Mouse (Mus musculus) liver, embryonic 11.5 days (tissue): Measurements from ENCODE around the gene Dnajc25. TPM values are rescaled to one million over a fixed set of nuclear protein-coding genes. Genes with fewer than 3 reads are reported as not detected.

ENCODE experiments used
- ATAC-seq: fragments of 200-750 bp; cut with Nextera tagmentation; replicated peaks from 2 replicates; pipeline ENCODE4 v1.8.0; 2017; ENCODE audit warnings: moderate number of reproducible peaks, mild to moderate bottlenecking, moderate TSS enrichment, moderate library complexity; ENCODE audit not compliant: low FRiP score
- DNase-seq: peaks from one replicate; pipeline ENCODE4 v3.0.0-alpha.2; 2017; ENCODE audit warnings: low spot score
- H3K27ac ChIP-seq: fragments of 300-500 bp; sonication (generic); 2 replicates; pipeline ENCODE4 v1.5.1; 2014; ENCODE audit warnings: mild to moderate bottlenecking, low read depth, low read length, control low read depth
- H3K27me3 ChIP-seq: fragments of 300-500 bp; sonication (generic); replicated peaks from 2 replicates; pipeline ENCODE4 v1.6.1; 2014; ENCODE audit warnings: low read length, mixed read lengths; ENCODE audit not compliant: control insufficient read depth, insufficient read depth
- H3K36me3 ChIP-seq: fragments of 300-500 bp; sonication (generic); 2 replicates; pipeline ENCODE4 v1.6.1; 2014; ENCODE audit warnings: mild to moderate bottlenecking, low read length, moderate library complexity, mixed read lengths; ENCODE audit not compliant: control insufficient read depth, insufficient read depth
- H3K4me1 ChIP-seq: fragments of 300-500 bp; sonication (generic); replicated peaks from 2 replicates; pipeline ENCODE4 v1.6.1; 2014; ENCODE audit warnings: low read length, mixed read lengths; ENCODE audit not compliant: control insufficient read depth, insufficient read depth
- H3K4me2 ChIP-seq: fragments of 300-500 bp; sonication (generic); 2 replicates; pipeline ENCODE4 v1.6.1; 2014; ENCODE audit warnings: mild to moderate bottlenecking, control low read depth, moderate library complexity
- H3K4me3 ChIP-seq: fragments of 300-500 bp; sonication (generic); 2 replicates; pipeline ENCODE4 v1.5.1; 2014; ENCODE audit warnings: low read depth, low read length, control low read depth
- H3K9ac ChIP-seq: fragments of 300-500 bp; sonication (generic); 2 replicates; pipeline ENCODE4 v1.6.1; 2014; ENCODE audit warnings: low read depth, low read length, control low read depth
- H3K9me3 ChIP-seq: fragments of 300-500 bp; sonication (generic); 2 replicates; pipeline ENCODE4 v1.6.1; 2016; ENCODE audit warnings: low read length, inconsistent platforms, mixed read lengths; ENCODE audit not compliant: control insufficient read depth
- WGBS: fragments of 180-500 bp; shearing (Covaris S2); extraction: QIAGEN DNeasy Blood & Tissue Kit; methylation state at CpG from one replicate; pipeline ENCODE4 v1.1.7; 2014; 5-methylcytosine and 5-hydroxymethylcytosine counted together
- polyA plus RNA-seq: library from polyadenylated mRNA; unstranded; fragments of >200 nt; fragmentation: Nextera tagmentation; extraction: Ambion mirVana; gene quantifications from 2 replicates; pipeline ENCODE4 v1.2.1, GENCODE M21; 2014

The Dnajc25 gene
- polyA plus RNA-seq, 1 experiment from 2014 or later = 11.1 TPM

GRCm38 (mm10) chr4:58998688-58999087 lies 3.8 kb downstream of the Dnajc25 start:
- ATAC-seq = no peak

GRCm38 (mm10) chr4:58999686-59000085 lies 4.8 kb downstream of the Dnajc25 start:
- ATAC-seq (no peak), DNase-seq (no peak)
- Histone ChIP-seq H3K4me1 (peaks cover 16% of the 10 kb centered on the region), H3K36me3 (no peaks in the 10 kb centered on the region), H3K9ac (no peak overlapping the region), H3K4me2 (no peak overlapping the region), H3K27ac (no peak overlapping the region), H3K4me3 (no peak overlapping the region), H3K27me3 (no peaks in the 10 kb centered on the region), H3K9me3 (no peaks in the 10 kb centered on the region)
- 5% methylated on average over 2 of the region's 2 CpGs for WGBS

More at GRCm38 (mm10) chr4:58998688-58999087, 3.8 kb downstream of the Dnajc25 start:
- Histone ChIP-seq H3K4me2 (no peak overlapping the region), H3K27me3 (no peaks in the 10 kb centered on the region), H3K4me3 (no peak overlapping the region), H3K9me3 (no peaks in the 10 kb centered on the region), H3K4me1 (peaks cover 17% of the 10 kb centered on the region), H3K36me3 (no peaks in the 10 kb centered on the region), H3K9ac (no peak overlapping the region), H3K27ac (no peak overlapping the region)
- WGBS = 57% methylated on average over 1 of the region's 1 CpGs
- no peak for DNase-seq

- Histone ChIP-seq H3K9ac (no peak overlapping the region), H3K27me3 (no peaks in the 10 kb centered on the region), H3K4me3 (no peak overlapping the region), H3K27ac (no peak overlapping the region), H3K9me3 (no peaks in the 10 kb centered on the region), H3K4me1 (peaks cover 17% of the 10 kb centered on the region), H3K36me3 (no peaks in the 10 kb centered on the region), H3K4me2 (no peak overlapping the region)
- 0% methylated on average over 2 of the region's 2 CpGs for WGBS
- ATAC-seq (no peak), DNase-seq (no peak)
Measured at GRCm38 (mm10) chr4:59000614-59001013, 5.8 kb downstream of the Dnajc25 start.

- DNase-seq = peak; percentile 90
- Histone ChIP-seq H3K4me2 (peak within 1 kb of the TSS; percentile 94), H3K27ac (peak within 1 kb of the TSS; percentile 87), H3K9me3 (no peaks in the 10 kb centered on the region), H3K9ac (peak within 1 kb of the TSS; percentile 94), H3K36me3 (no peaks in the 10 kb centered on the region), H3K4me1 (peaks cover 29% of the 10 kb centered on the region), H3K4me3 (peak within 1 kb of the TSS; percentile 96), H3K27me3 (no peaks in the 10 kb centered on the region)
- peak; percentile 96 for ATAC-seq
- WGBS = under 1% methylated on average over 71 of the region's 89 CpGs
Measured at GRCm38 (mm10) chr4:59002948-59003805, 8.3 kb downstream of the Dnajc25 start, which contains the start of gene Gm20503. Gene Gm20503, plus strand, starts transcription at chr4:59003210.

GRCm38 (mm10) chr4:59003806-59004200 lies 8.9 kb downstream of the Dnajc25 start:
- 23% methylated on average over 7 of the region's 7 CpGs for WGBS
- no peak for DNase-seq
- H3K9me3 ChIP-seq = no peaks in the 10 kb centered on the region
- no peak overlapping the region; the same call in 1 of the 2 replicates for H3K27ac ChIP-seq
- peak overlapping the region; percentile 94 for H3K4me2 ChIP-seq
- H3K36me3 ChIP-seq = no peaks in the 10 kb centered on the region
- H3K4me3 ChIP-seq = peak overlapping the region; percentile 96
- ATAC-seq = no peak
- H3K4me1 ChIP-seq = peaks cover 33% of the 10 kb centered on the region
- no peaks in the 10 kb centered on the region for H3K27me3 ChIP-seq
- H3K9ac ChIP-seq = peak overlapping the region; percentile 94

GRCm38 (mm10) chr4:59006211-59006610 lies 11.3 kb downstream of the Dnajc25 start:
- Histone ChIP-seq H3K4me1 (peaks cover 49% of the 10 kb centered on the region), H3K9ac (no peak overlapping the region), H3K36me3 (no peaks in the 10 kb centered on the region), H3K9me3 (no peaks in the 10 kb centered on the region), H3K27ac (no peak overlapping the region), H3K27me3 (no peaks in the 10 kb centered on the region), H3K4me3 (no peak overlapping the region), H3K4me2 (no peak overlapping the region)
- WGBS = 65% methylated on average over 8 of the region's 8 CpGs
- no peak for DNase-seq
- ATAC-seq = no peak

GRCm38 (mm10) chr4:59007016-59007415 lies 12.2 kb downstream of the Dnajc25 start:
- Histone ChIP-seq H3K4me3 (no peak overlapping the region), H3K27ac (no peak overlapping the region), H3K9me3 (no peaks in the 10 kb centered on the region), H3K9ac (no peak overlapping the region), H3K4me1 (peaks cover 53% of the 10 kb centered on the region), H3K27me3 (no peaks in the 10 kb centered on the region), H3K36me3 (no peaks in the 10 kb centered on the region), H3K4me2 (no peak overlapping the region)
- ATAC-seq (no peak), DNase-seq (no peak)
- WGBS = 80% methylated on average over 6 of the region's 6 CpGs

- WGBS = 89% methylated on average over 5 of the region's 5 CpGs
- no peaks in the 10 kb centered on the region for H3K36me3 ChIP-seq
- H3K4me3 ChIP-seq = no peak overlapping the region
- ATAC-seq = no peak
- no peaks in the 10 kb centered on the region for H3K27me3 ChIP-seq
- H3K4me2 ChIP-seq = no peak overlapping the region
- no peak for DNase-seq
- no peak overlapping the region for H3K9ac ChIP-seq
- H3K9me3 ChIP-seq = no peaks in the 10 kb centered on the region
- H3K4me1 ChIP-seq = peaks cover 49% of the 10 kb centered on the region
- H3K27ac ChIP-seq = no peak overlapping the region
Measured at GRCm38 (mm10) chr4:59007974-59008373, 13.1 kb downstream of the Dnajc25 start.

- Histone ChIP-seq H3K9me3 (no peaks in the 10 kb centered on the region), H3K27ac (no peak overlapping the region), H3K36me3 (no peaks in the 10 kb centered on the region), H3K4me1 (peaks cover 49% of the 10 kb centered on the region), H3K9ac (no peak overlapping the region), H3K4me2 (peak overlapping the region; percentile 5; the same call in 1 of the 2 replicates), H3K27me3 (no peaks in the 10 kb centered on the region), H3K4me3 (no peak overlapping the region)
- ATAC-seq (no peak), DNase-seq (no peak)
- WGBS = 61% methylated on average over 7 of the region's 7 CpGs
Measured at GRCm38 (mm10) chr4:59009186-59009585, 14.3 kb downstream of the Dnajc25 start.
